Comparison of ENCODE assay signal across 26 mouse cellular contexts in the genomic region with DNA sequence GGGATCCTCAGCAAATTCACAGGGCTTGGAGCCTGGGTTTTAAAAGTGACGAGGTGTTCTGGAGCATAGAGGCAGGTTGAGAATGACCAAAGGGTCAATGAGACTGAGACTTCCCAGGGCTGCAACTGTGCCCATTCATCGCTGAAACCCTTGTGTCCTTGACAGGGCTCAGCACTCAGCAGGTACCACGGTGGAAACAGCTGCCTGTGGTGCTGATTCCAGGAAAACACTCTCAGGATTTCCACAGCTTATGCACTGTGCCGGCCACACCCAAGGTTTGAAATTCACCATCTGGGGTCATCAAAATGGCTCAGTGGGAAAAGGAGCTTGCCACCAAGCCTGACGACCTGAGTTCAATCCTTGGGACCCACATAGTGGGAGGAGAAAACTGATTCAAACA.
"Had no signal": no experiment of that assay in that cellular context is flagged by ENCODE, and none has a peak within 500 bp of the region (broad histone marks: within the 10 kb centered on the region; RNA-seq: fewer than 3 reads in every experiment).

No protein-coding gene starts in this region.

- H3K4me3 ChIP-seq: embryonic facial prominence, embryonic 10.5 days; embryonic facial prominence, embryonic 12.5 days; embryonic facial prominence, embryonic 13.5 days; embryonic facial prominence, embryonic 15.5 days; erythroblast, embryonic 14.5 days; forebrain, embryonic 10.5 days; forebrain, embryonic 12.5 days; forebrain, embryonic 13.5 days; forebrain, embryonic 15.5 days; gastrocnemius, adult 2 months; heart, adult 2 months; heart, embryonic 10.5 days had no signal

- H3K9ac ChIP-seq: embryonic facial prominence, embryonic 12.5 days; embryonic facial prominence, embryonic 13.5 days; embryonic facial prominence, embryonic 15.5 days; forebrain, embryonic 12.5 days; forebrain, embryonic 13.5 days; forebrain, embryonic 15.5 days; forebrain, postnatal 0 days had no signal

- DNase-seq: cerebellum, postnatal 10 days; cerebellum, postnatal 14 days; cerebellum, postnatal 25 days; cerebellum, postnatal 36 days; embryo, embryonic 11 days; forebrain, postnatal 0 days; gastrocnemius, adult 2 months; gastrocnemius, postnatal 10 days; gastrocnemius, postnatal 14 days; gastrocnemius, postnatal 25 days; gastrocnemius, postnatal 36 days; heart, adult 11 months; heart, adult 18-20 months; heart, adult 2 months had no signal

- H3K4me2 ChIP-seq: embryonic facial prominence, embryonic 12.5 days; embryonic facial prominence, embryonic 13.5 days; embryonic facial prominence, embryonic 15.5 days; forebrain, embryonic 12.5 days; forebrain, embryonic 13.5 days; forebrain, embryonic 15.5 days had no signal

- H3K4me1 ChIP-seq: embryonic facial prominence, embryonic 12.5 days; embryonic facial prominence, embryonic 13.5 days; embryonic facial prominence, embryonic 15.5 days; forebrain, embryonic 12.5 days; forebrain, embryonic 13.5 days had no signal

- H3K27me3 ChIP-seq: embryonic facial prominence, embryonic 12.5 days; embryonic facial prominence, embryonic 15.5 days; forebrain, embryonic 12.5 days; forebrain, embryonic 13.5 days; forebrain, embryonic 15.5 days had no signal

- H3K9me3 ChIP-seq: embryonic facial prominence, embryonic 10.5 days; embryonic facial prominence, embryonic 12.5 days; embryonic facial prominence, embryonic 13.5 days; embryonic facial prominence, embryonic 15.5 days; forebrain, embryonic 10.5 days; forebrain, embryonic 12.5 days; forebrain, embryonic 13.5 days; forebrain, embryonic 15.5 days; heart, embryonic 10.5 days had no signal

- ATAC-seq: forebrain, embryonic 13.5 days; forebrain, embryonic 14.5 days; forebrain, embryonic 15.5 days; forebrain, embryonic 16.5 days; forebrain, postnatal 0 days had no signal

- H3K36me3 ChIP-seq: embryonic facial prominence, embryonic 10.5 days; embryonic facial prominence, embryonic 12.5 days; embryonic facial prominence, embryonic 13.5 days; embryonic facial prominence, embryonic 15.5 days; forebrain, embryonic 10.5 days; forebrain, embryonic 12.5 days; forebrain, embryonic 15.5 days; heart, embryonic 10.5 days had no signal

- H3K27ac ChIP-seq: embryonic facial prominence, embryonic 10.5 days; embryonic facial prominence, embryonic 12.5 days; embryonic facial prominence, embryonic 13.5 days; embryonic facial prominence, embryonic 15.5 days; forebrain, embryonic 10.5 days; forebrain, embryonic 12.5 days; forebrain, embryonic 13.5 days; forebrain, embryonic 15.5 days; gastrocnemius, adult 2 months; heart, adult 2 months; heart, embryonic 10.5 days had no signal
